Mouse (Mus musculus): ENCODE data around the gene Atp5c1. TPM values are rescaled to one million over a fixed set of nuclear protein-coding genes. Genes with fewer than 3 reads are reported as not detected.
A peak's percentile ranks its signal among the peaks of the same experiment; 100 is the strongest.

The Atp5c1 gene
- 502 and 503 TPM in 2 replicates for polyA plus RNA-seq (2016; fragmentation: Nextera tagmentation; extraction: Ambion mirVana)

- peaks cover 40% of the 10 kb centered on the region for H3K36me3 ChIP-seq (replicated peaks)
- H3K9me3 ChIP-seq, result no peaks in the 10 kb centered on the region
- no peaks in the 10 kb centered on the region for H3K27me3 ChIP-seq (ENCODE audit: poor library complexity, severe bottlenecking)
- WGBS, result under 1% methylated on average over 61 of the region's 61 CpGs
- peak within 1 kb of the TSS; percentile 93 for H3K4me3 ChIP-seq
- peaks cover 31% of the 10 kb centered on the region for H3K4me1 ChIP-seq
- peak within 1 kb of the TSS; percentile 98 for H3K27ac ChIP-seq
- DNase-seq (ENCODE audit: extremely low spot score, low spot score), result peak; percentile 97
These were observed at the start of gene Atp5c1, which contains the start of gene Kin for GRCm38 (mm10) chr2:10080310-10081010. Gene Atp5c1, minus strand, starts transcription at chr2:10080510. Gene Kin, plus strand, starts transcription at chr2:10080593.

DNA sequence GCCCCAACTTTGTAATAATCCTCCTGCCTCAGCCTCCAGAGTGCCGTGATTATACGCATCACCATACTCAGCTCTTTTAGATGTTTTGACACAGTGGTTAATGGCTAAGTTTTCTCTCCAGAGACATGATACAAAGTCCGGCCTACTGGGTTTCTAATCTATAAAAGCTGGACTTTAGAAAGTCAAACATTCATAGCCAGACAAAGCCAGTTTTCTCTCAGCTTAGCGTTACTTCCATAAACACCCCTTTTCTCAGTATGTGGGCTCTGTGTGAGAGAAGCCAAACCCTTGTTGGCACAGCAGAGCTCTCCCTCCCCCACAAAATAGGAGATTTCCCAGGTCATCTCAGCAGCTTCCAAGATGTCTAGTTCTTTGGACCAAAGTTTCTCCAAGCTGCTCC, 48.3 kb upstream of the Atp5c1 start:
- DNase-seq (ENCODE audit: extremely low spot score, low spot score), result no peak
- WGBS, result 89% methylated on average over 4 of the region's 4 CpGs

GRCm38 (mm10) chr2:10127471-10127870, 47.2 kb upstream of the Atp5c1 start:
- no peaks in the 10 kb centered on the region for H3K27me3 ChIP-seq (ENCODE audit: poor library complexity, severe bottlenecking)
- peaks cover 5% of the 10 kb centered on the region; the same call in 1 of the 2 replicates for H3K4me1 ChIP-seq
- H3K4me3 ChIP-seq, result no peak overlapping the region
- no peak overlapping the region for H3K27ac ChIP-seq
- H3K36me3 ChIP-seq (replicated peaks), result no peaks in the 10 kb centered on the region
- 95% methylated on average over 5 of the region's 5 CpGs for WGBS
- H3K9me3 ChIP-seq, result no peaks in the 10 kb centered on the region
- no peak for DNase-seq (ENCODE audit: extremely low spot score, low spot score)

More for the DNA sequence above, 48.3 kb upstream of the Atp5c1 start:
- H3K27me3 ChIP-seq (ENCODE audit: poor library complexity, severe bottlenecking), result no peaks in the 10 kb centered on the region
- no peaks in the 10 kb centered on the region for H3K9me3 ChIP-seq
- H3K4me1 ChIP-seq, result peaks cover 5% of the 10 kb centered on the region; the same call in 1 of the 2 replicates
- no peaks in the 10 kb centered on the region for H3K36me3 ChIP-seq (replicated peaks)
- H3K4me3 ChIP-seq, result no peak overlapping the region
- H3K27ac ChIP-seq, result no peak overlapping the region

- no peak overlapping the region for H3K4me3 ChIP-seq
- no peaks in the 10 kb centered on the region for H3K36me3 ChIP-seq (replicated peaks)
- H3K9me3 ChIP-seq, result no peaks in the 10 kb centered on the region
- H3K4me1 ChIP-seq, result peaks cover 5% of the 10 kb centered on the region; the same call in 1 of the 2 replicates
- H3K27ac ChIP-seq, result no peak overlapping the region
- H3K27me3 ChIP-seq (ENCODE audit: poor library complexity, severe bottlenecking), result no peaks in the 10 kb centered on the region
- DNase-seq (ENCODE audit: extremely low spot score, low spot score), result no peak
- 91% methylated on average over 4 of the region's 4 CpGs for whole genome bisulfite sequencing
These were observed 45.8 kb upstream of the Atp5c1 start for GRCm38 (mm10) chr2:10126122-10126521.

GRCm38 (mm10) chr2:10121826-10122225, 41.5 kb upstream of the Atp5c1 start:
- DNase-seq (ENCODE audit: extremely low spot score, low spot score), result no peak
- H3K4me3 ChIP-seq, result no peak overlapping the region
- 68% methylated on average over 3 of the region's 3 CpGs for WGBS
- H3K27ac ChIP-seq, result no peak overlapping the region
- no peaks in the 10 kb centered on the region for H3K4me1 ChIP-seq
- H3K36me3 ChIP-seq (replicated peaks), result no peaks in the 10 kb centered on the region
- H3K27me3 ChIP-seq (ENCODE audit: poor library complexity, severe bottlenecking), result no peaks in the 10 kb centered on the region
- no peaks in the 10 kb centered on the region for H3K9me3 ChIP-seq

- no peak for DNase-seq (ENCODE audit: extremely low spot score, low spot score)
- H3K36me3 ChIP-seq (replicated peaks), result no peaks in the 10 kb centered on the region
- H3K4me1 ChIP-seq, result no peaks in the 10 kb centered on the region
- H3K4me3 ChIP-seq, result no peak overlapping the region
- 90% methylated on average over 8 of the region's 8 CpGs for WGBS
- no peaks in the 10 kb centered on the region for H3K9me3 ChIP-seq
- H3K27me3 ChIP-seq (ENCODE audit: poor library complexity, severe bottlenecking), result no peaks in the 10 kb centered on the region
- no peak overlapping the region for H3K27ac ChIP-seq
These were observed 39.0 kb upstream of the Atp5c1 start for GRCm38 (mm10) chr2:10119276-10119675.

GRCm38 (mm10) chr2:10118751-10119150, 38.4 kb upstream of the Atp5c1 start:
- Histone ChIP-seq H3K27ac (no peak overlapping the region), H3K36me3 (replicated peaks) (no peaks in the 10 kb centered on the region), H3K9me3 (no peaks in the 10 kb centered on the region), H3K4me1 (no peaks in the 10 kb centered on the region), H3K27me3 (ENCODE audit: poor library complexity, severe bottlenecking) (no peaks in the 10 kb centered on the region), H3K4me3 (no peak overlapping the region)
- 81% methylated on average over 1 of the region's 1 CpGs for WGBS
- DNase-seq (ENCODE audit: extremely low spot score, low spot score), result no peak

DNA sequence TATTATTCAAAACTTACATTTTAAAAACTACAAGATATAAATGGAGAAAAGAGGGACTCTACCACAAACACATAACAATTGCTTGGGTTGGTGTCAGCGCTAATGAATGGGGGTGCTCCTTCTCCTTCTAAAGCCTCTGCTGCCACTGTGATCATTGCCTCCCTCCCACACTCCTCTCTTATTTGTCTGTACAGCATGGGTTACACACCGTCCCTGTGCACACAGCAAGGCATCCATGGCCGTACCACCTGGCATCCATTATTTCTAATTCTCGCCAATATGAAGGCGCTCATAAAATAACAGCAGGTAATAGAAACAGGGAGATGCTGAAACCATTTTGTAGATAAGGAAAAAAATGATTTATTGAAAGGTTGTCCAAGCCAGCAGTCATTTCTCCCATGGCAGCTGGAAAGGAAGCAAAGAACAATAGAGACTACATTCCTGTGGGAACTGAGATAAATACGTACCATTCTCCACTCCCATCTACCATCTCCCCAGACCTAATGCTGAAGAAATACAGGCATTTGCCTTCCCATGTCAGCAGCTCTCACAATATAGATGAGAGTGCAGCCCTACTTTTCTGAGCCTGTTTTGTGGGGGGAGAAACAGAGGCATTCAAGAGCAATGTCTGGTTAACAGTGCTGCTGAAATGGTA, 28.4 kb upstream of the Atp5c1 start:
- no peaks in the 10 kb centered on the region for H3K4me1 ChIP-seq
- H3K9me3 ChIP-seq, result no peaks in the 10 kb centered on the region
- no peak overlapping the region for H3K27ac ChIP-seq
- WGBS, result 87% methylated on average over 6 of the region's 6 CpGs
- no peak overlapping the region for H3K4me3 ChIP-seq
- no peak for DNase-seq (ENCODE audit: extremely low spot score, low spot score)
- H3K27me3 ChIP-seq (ENCODE audit: poor library complexity, severe bottlenecking), result no peaks in the 10 kb centered on the region
- no peaks in the 10 kb centered on the region for H3K36me3 ChIP-seq (replicated peaks)

- Histone ChIP-seq H3K9me3 (no peaks in the 10 kb centered on the region), H3K4me3 (no peak overlapping the region), H3K27me3 (ENCODE audit: poor library complexity, severe bottlenecking) (peaks cover 7% of the 10 kb centered on the region; the same call in 1 of the 2 replicates), H3K36me3 (replicated peaks) (no peaks in the 10 kb centered on the region), H3K4me1 (no peaks in the 10 kb centered on the region), H3K27ac (no peak overlapping the region)
- WGBS, result 51% methylated on average over 6 of the region's 6 CpGs
- no peak for DNase-seq (ENCODE audit: extremely low spot score, low spot score)
These were observed 20.9 kb upstream of the Atp5c1 start for GRCm38 (mm10) chr2:10101180-10101579.

GRCm38 (mm10) chr2:10100471-10100870, 20.2 kb upstream of the Atp5c1 start:
- Histone ChIP-seq H3K27ac (no peak overlapping the region), H3K4me1 (no peaks in the 10 kb centered on the region), H3K36me3 (replicated peaks) (no peaks in the 10 kb centered on the region), H3K4me3 (no peak overlapping the region), H3K9me3 (no peaks in the 10 kb centered on the region), H3K27me3 (ENCODE audit: poor library complexity, severe bottlenecking) (peaks cover 7% of the 10 kb centered on the region; the same call in 1 of the 2 replicates)
- 81% methylated on average over 2 of the region's 2 CpGs for WGBS
- no peak for DNase-seq (ENCODE audit: extremely low spot score, low spot score)

DNA sequence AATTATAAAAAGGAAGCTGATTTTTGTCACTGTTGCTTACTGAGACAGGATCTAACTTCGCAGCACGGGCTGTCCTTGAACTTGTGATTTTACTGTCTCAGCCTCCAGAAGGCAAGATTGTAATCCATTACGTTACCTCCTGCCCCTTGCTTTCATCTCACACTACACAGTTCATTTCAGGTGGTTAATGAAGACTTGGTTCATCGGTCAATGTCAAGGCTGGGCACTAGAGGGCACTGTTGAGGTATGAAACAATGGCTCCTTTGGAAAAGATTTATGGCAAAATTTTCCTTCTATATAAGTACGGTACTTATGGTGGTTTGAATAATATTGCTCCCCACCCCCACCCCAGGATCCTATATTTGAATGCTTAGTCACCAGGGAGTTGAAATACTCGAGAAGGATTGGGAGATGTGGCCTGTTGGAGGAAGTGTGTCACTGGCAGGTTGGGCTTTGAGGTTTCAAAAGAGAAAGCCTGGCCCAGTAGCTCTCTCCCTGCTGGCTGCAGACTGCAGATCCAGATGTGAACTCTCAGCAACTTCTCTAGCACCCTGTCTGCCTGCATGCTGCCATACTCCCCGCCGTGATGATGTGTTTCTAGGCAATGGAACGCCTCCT, 18.4 kb upstream of the Atp5c1 start:
- Histone ChIP-seq H3K9me3 (no peaks in the 10 kb centered on the region), H3K27me3 (ENCODE audit: poor library complexity, severe bottlenecking) (peaks cover 7% of the 10 kb centered on the region; the same call in 1 of the 2 replicates), H3K4me3 (no peak overlapping the region), H3K36me3 (replicated peaks) (peaks cover 1% of the 10 kb centered on the region), H3K27ac (no peak overlapping the region), H3K4me1 (no peaks in the 10 kb centered on the region)
- 39% methylated on average over 9 of the region's 9 CpGs for WGBS
- DNase-seq (ENCODE audit: extremely low spot score, low spot score), result peak; percentile 45

DNA sequence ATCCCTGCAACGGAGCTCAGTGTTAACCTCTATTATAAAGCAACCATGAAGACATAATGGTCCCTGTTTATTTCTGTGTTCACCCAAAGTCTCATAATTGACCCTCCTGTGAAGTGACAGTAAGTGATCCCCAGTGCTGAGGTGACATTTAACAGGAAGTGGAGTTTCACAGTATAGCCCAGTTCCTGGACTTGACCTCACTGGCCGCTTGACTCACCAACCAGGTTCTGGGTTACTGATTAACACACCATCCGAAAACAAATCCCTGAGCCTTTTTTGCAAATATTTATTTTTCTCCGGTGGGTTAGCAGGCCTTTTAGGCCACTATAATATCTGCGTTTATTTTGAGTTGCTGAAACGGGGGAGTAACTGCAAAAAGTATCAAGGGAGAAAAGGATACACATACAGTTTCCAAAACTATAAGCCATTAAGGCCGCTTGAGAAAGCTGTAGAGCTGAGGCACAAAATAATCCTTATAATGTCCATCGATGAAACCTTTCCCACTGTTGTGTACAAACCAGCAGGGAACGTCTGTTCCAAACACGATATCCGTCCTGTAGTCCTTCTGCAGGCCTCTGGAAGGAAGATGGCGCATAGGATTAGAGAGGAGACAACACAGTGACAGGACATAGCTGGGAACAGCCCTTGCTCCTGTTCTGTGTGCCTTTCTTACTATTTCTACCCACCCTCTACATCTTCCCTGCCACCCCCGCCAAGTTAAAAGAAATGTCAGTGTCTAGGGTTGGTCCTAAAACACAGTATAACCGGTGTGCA, 14.2 kb upstream of the Atp5c1 start:
- Histone ChIP-seq H3K4me1 (no peaks in the 10 kb centered on the region), H3K36me3 (replicated peaks) (peaks cover 43% of the 10 kb centered on the region), H3K9me3 (no peaks in the 10 kb centered on the region), H3K27me3 (ENCODE audit: poor library complexity, severe bottlenecking) (no peaks in the 10 kb centered on the region), H3K4me3 (no peak overlapping the region), H3K27ac (no peak overlapping the region)
- DNase-seq (ENCODE audit: extremely low spot score, low spot score), result no peak
- 91% methylated on average over 14 of the region's 14 CpGs for WGBS

All from forebrain, embryonic 10.5 days (tissue).